Mouse (Mus musculus) heart, embryonic 13.5 days (tissue): ENCODE measurements around the gene Vmn2r47. TPM values are rescaled to one million over a fixed set of nuclear protein-coding genes. Genes with fewer than 3 reads are reported as not detected.
"Not testable (repeated sequence)": the region's sequence is repeated elsewhere in the genome, so short reads cannot be mapped to it uniquely, and the experiment has no call there.

Source experiments
- ATAC-seq: fragments of 200-750 bp; cut with Nextera tagmentation; 2 replicates; pipeline ENCODE4 v1.8.0; 2017; ENCODE audit warnings: moderate TSS enrichment; ENCODE audit not compliant: insufficient number of reproducible peaks, low FRiP score, low TSS enrichment; ENCODE audit errors: extremely low read depth
- H3K27ac ChIP-seq: fragments of 300-500 bp; sonication (generic); replicated peaks from 2 replicates; pipeline ENCODE4 v1.5.1; 2015; ENCODE audit warnings: moderate library complexity, mild to moderate bottlenecking, inconsistent platforms
- H3K27me3 ChIP-seq: fragments of 300-500 bp; sonication (generic); replicated peaks from 2 replicates; pipeline ENCODE4 v1.6.1; 2015; ENCODE audit warnings: mild to moderate bottlenecking, inconsistent platforms
- H3K36me3 ChIP-seq: fragments of 300-500 bp; sonication (generic); 2 replicates; pipeline ENCODE4 v1.6.1; 2015; ENCODE audit warnings: mild to moderate bottlenecking, inconsistent platforms
- H3K4me1 ChIP-seq: fragments of 300-500 bp; sonication (generic); 2 replicates; pipeline ENCODE4 v1.6.1; 2015; ENCODE audit warnings: inconsistent platforms
- H3K4me2 ChIP-seq: fragments of 300-500 bp; sonication (generic); 2 replicates; pipeline ENCODE4 v1.6.1; 2015; ENCODE audit warnings: inconsistent platforms, mild to moderate bottlenecking, moderate library complexity
- H3K4me3 ChIP-seq: fragments of 300-500 bp; sonication (generic); 2 replicates; pipeline ENCODE4 v1.5.1; 2015; ENCODE audit warnings: moderate library complexity, mild to moderate bottlenecking, inconsistent platforms
- H3K9ac ChIP-seq: fragments of 300-500 bp; sonication (generic); 2 replicates; pipeline ENCODE4 v1.6.1; 2015; ENCODE audit warnings: inconsistent platforms, mild to moderate bottlenecking, moderate library complexity
- H3K9me3 ChIP-seq: fragments of 300-500 bp; sonication (generic); 2 replicates; pipeline ENCODE4 v1.6.1; 2016; ENCODE audit warnings: inconsistent platforms
- WGBS: fragments of 180-500 bp; shearing (Covaris S2); methylation state at CpG from one replicate; pipeline ENCODE4 v1.1.7; 2015; ENCODE audit warnings: mixed read lengths; 5-methylcytosine and 5-hydroxymethylcytosine counted together
- polyA plus RNA-seq: library from polyadenylated mRNA; unstranded; fragments of >200 nt; fragmentation: Nextera tagmentation; extraction: Ambion mirVana; gene quantifications from 2 replicates; pipeline ENCODE4 v1.2.1, GENCODE M21; 2015

Vmn2r47 gene
- not detected in 2 replicates for polyA plus RNA-seq

DNA sequence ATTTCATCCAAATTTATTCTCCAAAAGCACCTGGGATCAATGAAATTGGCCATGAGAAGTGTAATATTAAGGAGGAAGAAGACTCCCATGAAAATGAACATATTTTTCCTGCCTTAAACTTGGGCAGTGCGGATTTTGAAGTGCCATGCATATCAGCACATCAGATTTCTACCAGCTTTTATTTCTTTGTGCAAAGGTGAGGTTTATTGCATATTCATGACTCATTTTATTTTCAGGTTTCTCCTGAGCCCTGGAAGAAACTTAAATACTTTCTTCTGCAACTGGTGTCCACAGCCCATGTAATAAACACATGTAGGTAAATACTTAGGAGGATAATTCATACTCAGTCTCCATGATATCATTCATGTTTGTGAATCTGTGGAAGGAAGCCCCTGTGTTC is at the start of gene Vmn2r47:
Gene Vmn2r47, minus strand, starts transcription at position 101 of the 400 bp plus-strand sequence.
- H3K36me3 ChIP-seq, H3K27me3 ChIP-seq, ATAC-seq, H3K9me3 ChIP-seq, H3K4me3 ChIP-seq, H3K4me2 ChIP-seq, H3K4me1 ChIP-seq, H3K9ac ChIP-seq, H3K27ac ChIP-seq: not testable (repeated sequence)
- WGBS: no CpG with 5 or more reads among the region's 1 CpGs

GRCm38 (mm10) chr7:9770471-9770870 is 70.7 kb downstream of the Vmn2r47 start, which contains the start of gene Vmn2r46:
TSS of gene Vmn2r46 (minus strand) at chr7:9770571.
- H3K4me3 ChIP-seq, H3K27ac ChIP-seq, ATAC-seq, H3K36me3 ChIP-seq, H3K9me3 ChIP-seq, H3K9ac ChIP-seq, H3K27me3 ChIP-seq, H3K4me2 ChIP-seq, H3K4me1 ChIP-seq: not testable (repeated sequence)
- no CpG with 5 or more reads among the region's 1 CpGs for WGBS

Other genes with a start within 250 kb of the Vmn2r47 start
- not detected in 2 replicates for gene Vmn2r46, start 70.8 kb downstream of the Vmn2r47 start, polyA plus RNA-seq
- gene Vmn2r48, start 112.3 kb upstream of the Vmn2r47 start, polyA plus RNA-seq: not detected in 2 replicates
- gene Vmn2r49, start 150.9 kb upstream of the Vmn2r47 start, polyA plus RNA-seq: not detected in 2 replicates
- not detected in 2 replicates for gene Vmn2r50, start 212.0 kb upstream of the Vmn2r47 start, polyA plus RNA-seq